Mouse (Mus musculus) bone marrow macrophage, adult 2 months (primary cell): ENCODE measurements around the gene Yy1.

ENCODE experiments used
- CTCF ChIP-seq: IDR thresholded peaks from 2 replicates; pipeline ENCODE4 v1.5.1; 2012; ENCODE audit warnings: low read depth, mild to moderate bottlenecking, low read length, moderate library complexity
- POLR2A ChIP-seq: IDR thresholded peaks from 2 replicates; pipeline ENCODE4 v1.6.1; 2012; ENCODE audit warnings: mild to moderate bottlenecking, low read depth, low read length, borderline replicate concordance

DNA sequence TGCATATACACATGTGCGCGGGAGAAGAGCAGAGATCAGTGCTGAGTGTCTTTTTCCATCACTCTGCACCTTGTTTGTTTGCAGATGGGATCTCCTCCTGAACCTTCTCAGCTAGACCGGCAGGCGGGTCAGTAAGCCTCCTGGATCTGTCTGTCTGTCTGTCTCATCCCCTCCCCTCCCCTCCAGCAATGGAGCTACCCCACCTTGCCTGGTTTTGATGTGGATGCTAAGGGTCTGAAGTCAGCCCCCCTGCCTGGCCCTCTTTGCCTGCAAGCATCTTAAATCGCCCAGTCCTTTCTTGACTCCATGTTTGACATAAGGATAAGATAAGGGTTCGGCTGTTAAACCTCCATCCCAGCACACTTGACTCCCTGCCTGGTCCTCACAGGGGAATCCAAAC, 32.8 kb upstream of the Yy1 start:
- no peak for TF ChIP-seq POLR2A
- no peak for TF ChIP-seq CTCF
